Comparison of ENCODE assay signal across 8 mouse cellular contexts in genomic region chr3:94309633-94310363, GRCm38 (mm10). TPM values are rescaled to one million over a fixed set of nuclear protein-coding genes. Genes with fewer than 3 reads are reported as not detected.
DNase-seq lines count a peak whose midpoint lies in the region; ATAC-seq lines count a peak whose summit lies in the region.

Gene Them4, plus strand, starts transcription at chr3:94310089.

- H3K4me2 ChIP-seq in kidney, embryonic 15.5 days = peak within 1 kb of the TSS; percentile 78

- peak; percentile 80 for ATAC-seq in erythroblast, adult 5-6 weeks (replicated peaks; ENCODE audit: low FRiP score, poor library complexity, severe bottlenecking)
- peak; percentile 100 for ATAC-seq in kidney, embryonic 15.5 days (replicated peaks; ENCODE audit: low FRiP score)
- peak; percentile 93 for ATAC-seq in monocyte, adult 5-6 weeks (replicated peaks; ENCODE audit: insufficient number of reproducible peaks, low FRiP score, low TSS enrichment, poor library complexity, severe bottlenecking)

- H3K4me1 ChIP-seq in heart, embryonic 10.5 days = no peaks in the 10 kb centered on the region
- H3K4me1 ChIP-seq in kidney, embryonic 15.5 days = peaks cover 9% of the 10 kb centered on the region; the same call in 1 of the 2 replicates

- H3K36me3 ChIP-seq in heart, embryonic 10.5 days = no peaks in the 10 kb centered on the region
- no peaks in the 10 kb centered on the region for H3K36me3 ChIP-seq in kidney, embryonic 15.5 days

- peak within 1 kb of the TSS; percentile 65 for H3K9ac ChIP-seq in kidney, embryonic 15.5 days

- peak; percentile 78 to 80 for DNase-seq in B cell, adult 2 months
- peak; percentile 98 for DNase-seq in brain, adult 2 months (ENCODE audit: low read depth, low spot score)
- DNase-seq in heart, embryonic 10.5 days (ENCODE audit: low spot score) = peak; percentile 96
- DNase-seq in liver = peak; percentile 90
- peak; percentile 83 to 92 for DNase-seq in spleen, postnatal 4 days (ENCODE audit: low spot score in 2 of 2)

- H3K27ac ChIP-seq in heart, embryonic 10.5 days = peak within 1 kb of the TSS; percentile 90
- H3K27ac ChIP-seq in kidney, embryonic 15.5 days = peak within 1 kb of the TSS; percentile 91

- H3K27me3 ChIP-seq in heart, embryonic 10.5 days (ENCODE audit: insufficient read depth, poor library complexity, severe bottlenecking) = no peaks in the 10 kb centered on the region
- H3K27me3 ChIP-seq in kidney, embryonic 15.5 days = no peaks in the 10 kb centered on the region

- H3K4me3 ChIP-seq in heart, embryonic 10.5 days = peak within 1 kb of the TSS; percentile 75
- H3K4me3 ChIP-seq in kidney, embryonic 15.5 days (replicated peaks) = peak within 1 kb of the TSS; percentile 66

- no peaks in the 10 kb centered on the region for H3K9me3 ChIP-seq in heart, embryonic 10.5 days
- H3K9me3 ChIP-seq in kidney, embryonic 15.5 days (replicated peaks) = no peaks in the 10 kb centered on the region

- 2% methylated on average over 47 of the region's 47 CpGs for WGBS in heart, embryonic 10.5 days
- 2% methylated on average over 47 of the region's 47 CpGs for WGBS in kidney, embryonic 15.5 days

RNA-seq across cellular contexts. Expression of gene Them4, which starts in this region (rescaled TPM):
- 2.9 TPM in 1 of 2 replicates, not detected in the other for total RNA-seq in erythroblast, adult 5-6 weeks (2015; ENCODE audit: low replicate concordance)
- 0.84 and 1.2 TPM in 2 replicates for total RNA-seq in erythroblast, adult 5-6 weeks (2017; ENCODE audit: low replicate concordance)
- polyA plus RNA-seq in heart, embryonic 10.5 days (2016; fragmentation: Nextera tagmentation; extraction: Ambion mirVana) = 9.8 and 10.9 TPM in 2 replicates
- polyA plus RNA-seq in kidney, embryonic 15.5 days (2015; fragmentation: Nextera tagmentation; extraction: Ambion mirVana) = 11.9 and 12.2 TPM in 2 replicates
- 1.9 to 5.4 TPM (median 3.7 TPM) in 3 replicates for total RNA-seq in monocyte, adult 5-6 weeks (2017)

Comparison
In these comparisons a context has a peak if more than half of its experiments do, and no peak if none do; other contexts are left out.
1. Peak in every context shown above with its lines: DNase-seq, ATAC-seq, H3K4me3 ChIP-seq and H3K27ac ChIP-seq.